Mouse (Mus musculus): ENCODE measurements at regions not wholly inside any gene's neighbourhood (a gene's known extent, or its start where the extent isn't known, plus 50 kb on each side); places are given as distances from the start of the nearest gene placed in this dataset.
"Not testable (repeated sequence)": the region's sequence is repeated elsewhere in the genome, so short reads cannot be mapped to it uniquely, and the experiment has no call there.

- no peak overlapping the region for H3K4me3 ChIP-seq
- H3K36me3 ChIP-seq = no peaks in the 10 kb centered on the region
- peaks cover 7% of the 10 kb centered on the region; the same call in 1 of the 2 replicates for H3K9me3 ChIP-seq
- no peak for ATAC-seq (ENCODE audit: insufficient number of reproducible peaks, insufficient read depth, low FRiP score, low TSS enrichment, low read depth)
- H3K27ac ChIP-seq = no peak overlapping the region
- WGBS = 80% methylated on average over 9 of the region's 9 CpGs
- H3K4me1 ChIP-seq = no peaks in the 10 kb centered on the region
- H3K9ac ChIP-seq = no peak overlapping the region
- H3K27me3 ChIP-seq = no peaks in the 10 kb centered on the region
- no peak overlapping the region for H3K4me2 ChIP-seq
These were observed 119.3 kb upstream of the Foxk1 start for GRCm38 (mm10) chr5:142281997-142282396.

- Histone ChIP-seq H3K9me3 (peaks cover 16% of the 10 kb centered on the region), H3K9ac (no peak overlapping the region), H3K4me2 (no peak overlapping the region), H3K27ac (no peak overlapping the region), H3K36me3 (no peaks in the 10 kb centered on the region), H3K4me1 (no peaks in the 10 kb centered on the region), H3K27me3 (no peaks in the 10 kb centered on the region), H3K4me3 (no peak overlapping the region)
- ATAC-seq (ENCODE audit: insufficient number of reproducible peaks, insufficient read depth, low FRiP score, low TSS enrichment, low read depth) = no peak
- WGBS = 72% methylated on average over 2 of the region's 2 CpGs
These were observed 113.3 kb upstream of the Foxk1 start for GRCm38 (mm10) chr5:142287981-142288380.

- Histone ChIP-seq H3K9ac (no peak overlapping the region), H3K27ac (no peak overlapping the region), H3K36me3 (no peaks in the 10 kb centered on the region), H3K4me3 (no peak overlapping the region), H3K4me2 (no peak overlapping the region), H3K27me3 (no peaks in the 10 kb centered on the region), H3K9me3 (peaks cover 9% of the 10 kb centered on the region; the same call in 1 of the 2 replicates), H3K4me1 (no peaks in the 10 kb centered on the region)
- ATAC-seq (ENCODE audit: insufficient number of reproducible peaks, insufficient read depth, low FRiP score, low TSS enrichment, low read depth) = no peak
- WGBS = 90% methylated on average over 10 of the region's 10 CpGs
These were observed 109.8 kb upstream of the Foxk1 start for GRCm38 (mm10) chr5:142291451-142291850.

- H3K4me2 ChIP-seq; H3K9me3 ChIP-seq; H3K36me3 ChIP-seq; H3K27ac ChIP-seq; H3K27me3 ChIP-seq; H3K4me1 ChIP-seq; H3K9ac ChIP-seq; ATAC-seq (ENCODE audit: insufficient number of reproducible peaks, insufficient read depth, low FRiP score, low TSS enrichment, low read depth); H3K4me3 ChIP-seq: not testable (repeated sequence)
- 96% methylated on average over 2 of the region's 2 CpGs for WGBS
These were observed 104.9 kb upstream of the Foxk1 start for GRCm38 (mm10) chr5:142296401-142296800.

- H3K9me3 ChIP-seq = no peaks in the 10 kb centered on the region
- H3K4me1 ChIP-seq = no peaks in the 10 kb centered on the region
- no peaks in the 10 kb centered on the region for H3K27me3 ChIP-seq
- H3K27ac ChIP-seq = no peak overlapping the region
- 86% methylated on average over 5 of the region's 5 CpGs for WGBS
- no peak overlapping the region for H3K4me2 ChIP-seq
- H3K9ac ChIP-seq = no peak overlapping the region
- H3K36me3 ChIP-seq = no peaks in the 10 kb centered on the region
- no peak for ATAC-seq (ENCODE audit: insufficient number of reproducible peaks, insufficient read depth, low FRiP score, low TSS enrichment, low read depth)
- no peak overlapping the region for H3K4me3 ChIP-seq
These were observed 101.7 kb upstream of the Foxk1 start for GRCm38 (mm10) chr5:142299621-142300020.

- 97% methylated on average over 3 of the region's 3 CpGs for WGBS
- Histone ChIP-seq H3K36me3 (no peaks in the 10 kb centered on the region), H3K4me1 (no peaks in the 10 kb centered on the region), H3K4me3 (no peak overlapping the region), H3K27ac (no peak overlapping the region), H3K9me3 (peaks cover 7% of the 10 kb centered on the region; the same call in 1 of the 2 replicates), H3K27me3 (no peaks in the 10 kb centered on the region), H3K4me2 (no peak overlapping the region), H3K9ac (no peak overlapping the region)
- ATAC-seq (ENCODE audit: insufficient number of reproducible peaks, insufficient read depth, low FRiP score, low TSS enrichment, low read depth) = no peak
These were observed 92.8 kb upstream of the Foxk1 start for GRCm38 (mm10) chr5:142308511-142308910.

GRCm38 (mm10) chr5:142313944-142314343, 87.4 kb upstream of the Foxk1 start:
- H3K4me2 ChIP-seq = no peak overlapping the region
- H3K27me3 ChIP-seq = no peaks in the 10 kb centered on the region
- WGBS = 79% methylated on average over 8 of the region's 8 CpGs
- no peak overlapping the region for H3K27ac ChIP-seq
- H3K36me3 ChIP-seq = no peaks in the 10 kb centered on the region
- no peaks in the 10 kb centered on the region for H3K4me1 ChIP-seq
- H3K4me3 ChIP-seq = no peak overlapping the region
- ATAC-seq (ENCODE audit: insufficient number of reproducible peaks, insufficient read depth, low FRiP score, low TSS enrichment, low read depth) = no peak
- no peaks in the 10 kb centered on the region for H3K9me3 ChIP-seq
- no peak overlapping the region for H3K9ac ChIP-seq

GRCm38 (mm10) chr5:142314466-142314865, 86.8 kb upstream of the Foxk1 start:
- Histone ChIP-seq H3K36me3 (no peaks in the 10 kb centered on the region), H3K9ac (no peak overlapping the region), H3K4me2 (no peak overlapping the region), H3K4me3 (no peak overlapping the region), H3K27me3 (no peaks in the 10 kb centered on the region), H3K27ac (no peak overlapping the region), H3K9me3 (no peaks in the 10 kb centered on the region), H3K4me1 (no peaks in the 10 kb centered on the region)
- ATAC-seq (ENCODE audit: insufficient number of reproducible peaks, insufficient read depth, low FRiP score, low TSS enrichment, low read depth) = no peak
- WGBS = 65% methylated on average over 5 of the region's 5 CpGs

- no peaks in the 10 kb centered on the region for H3K9me3 ChIP-seq
- WGBS = 7% methylated on average over 7 of the region's 7 CpGs
- no peak overlapping the region for H3K9ac ChIP-seq
- no peaks in the 10 kb centered on the region for H3K36me3 ChIP-seq
- H3K27ac ChIP-seq = no peak overlapping the region
- H3K4me2 ChIP-seq = no peak overlapping the region
- H3K4me3 ChIP-seq = no peak overlapping the region
- H3K4me1 ChIP-seq = 0 out of 2 replicates have a peak, but pooled peaks cover 2% of the 10 kb centered on the region
- no peaks in the 10 kb centered on the region for H3K27me3 ChIP-seq
- ATAC-seq (ENCODE audit: insufficient number of reproducible peaks, insufficient read depth, low FRiP score, low TSS enrichment, low read depth) = no peak
These were observed 82.0 kb upstream of the Foxk1 start for GRCm38 (mm10) chr5:142319268-142319667.

- Histone ChIP-seq H3K4me2 (no peak overlapping the region), H3K4me3 (no peak overlapping the region), H3K9ac (no peak overlapping the region), H3K27ac (no peak overlapping the region), H3K4me1 (0 out of 2 replicates have a peak, but pooled peaks cover 5% of the 10 kb centered on the region), H3K9me3 (no peaks in the 10 kb centered on the region), H3K27me3 (no peaks in the 10 kb centered on the region), H3K36me3 (no peaks in the 10 kb centered on the region)
- 59% methylated on average over 8 of the region's 8 CpGs for WGBS
- no peak for ATAC-seq (ENCODE audit: insufficient number of reproducible peaks, insufficient read depth, low FRiP score, low TSS enrichment, low read depth)
These were observed 80.0 kb upstream of the Foxk1 start for GRCm38 (mm10) chr5:142321316-142321715.

- H3K4me3 ChIP-seq = no peak overlapping the region
- H3K27ac ChIP-seq = no peak overlapping the region
- H3K9ac ChIP-seq = no peak overlapping the region
- ATAC-seq (ENCODE audit: insufficient number of reproducible peaks, insufficient read depth, low FRiP score, low TSS enrichment, low read depth) = no peak
- no peaks in the 10 kb centered on the region for H3K9me3 ChIP-seq
- H3K36me3 ChIP-seq = no peaks in the 10 kb centered on the region
- WGBS = 66% methylated on average over 2 of the region's 2 CpGs
- no peaks in the 10 kb centered on the region for H3K27me3 ChIP-seq
- peaks cover 5% of the 10 kb centered on the region; the same call in 1 of the 2 replicates for H3K4me1 ChIP-seq
- H3K4me2 ChIP-seq = no peak overlapping the region
These were observed 76.4 kb upstream of the Foxk1 start for GRCm38 (mm10) chr5:142324928-142325327.

- 74% methylated on average over 4 of the region's 4 CpGs for WGBS
- Histone ChIP-seq H3K9ac (no peak overlapping the region), H3K4me3 (no peak overlapping the region), H3K4me2 (no peak overlapping the region), H3K27ac (no peak overlapping the region), H3K27me3 (no peaks in the 10 kb centered on the region), H3K36me3 (no peaks in the 10 kb centered on the region), H3K4me1 (peaks cover 5% of the 10 kb centered on the region; the same call in 1 of the 2 replicates), H3K9me3 (no peaks in the 10 kb centered on the region)
- ATAC-seq (ENCODE audit: insufficient number of reproducible peaks, insufficient read depth, low FRiP score, low TSS enrichment, low read depth) = no peak
These were observed 75.7 kb upstream of the Foxk1 start for GRCm38 (mm10) chr5:142325560-142325959.

GRCm38 (mm10) chr5:142327261-142327660, 74.0 kb upstream of the Foxk1 start:
- no peaks in the 10 kb centered on the region for H3K36me3 ChIP-seq
- H3K27me3 ChIP-seq = no peaks in the 10 kb centered on the region
- no peak overlapping the region for H3K4me2 ChIP-seq
- 65% methylated on average over 6 of the region's 6 CpGs for WGBS
- peaks cover 5% of the 10 kb centered on the region for H3K4me1 ChIP-seq
- no peak overlapping the region for H3K4me3 ChIP-seq
- H3K9ac ChIP-seq = no peak overlapping the region
- H3K9me3 ChIP-seq = no peaks in the 10 kb centered on the region
- ATAC-seq (ENCODE audit: insufficient number of reproducible peaks, insufficient read depth, low FRiP score, low TSS enrichment, low read depth) = no peak
- H3K27ac ChIP-seq = no peak overlapping the region

All from embryonic facial prominence, embryonic 13.5 days (tissue).